Mouse (Mus musculus): ENCODE results near the gene Ifih1. TPM values are rescaled to one million over a fixed set of nuclear protein-coding genes. Genes with fewer than 3 reads are reported as not detected.

Ifih1 gene
- polyA plus RNA-seq, 1 experiment from 2014 or later, result 1.5 TPM

GRCm38 (mm10) chr2:62557417-62557816 lies 88.6 kb downstream of the Ifih1 start:
- Histone ChIP-seq H3K9ac (no peak overlapping the region), H3K9me3 (ENCODE audit: low read depth, low read length) (no peaks in the 10 kb centered on the region), H3K27ac (ENCODE audit: low read depth) (no peak overlapping the region), H3K4me1 (ENCODE audit: insufficient read depth) (no peaks in the 10 kb centered on the region), H3K4me2 (no peak overlapping the region), H3K27me3 (ENCODE audit: insufficient read depth, low read length) (no peaks in the 10 kb centered on the region), H3K4me3 (ENCODE audit: low read depth, low read length) (no peak overlapping the region), H3K36me3 (ENCODE audit: insufficient read depth) (no peaks in the 10 kb centered on the region)
- ATAC-seq (ENCODE audit: insufficient read depth) (no peak), DNase-seq (no peak)
- TF ChIP-seq CTCF (IDR thresholded peaks at IDR 0.05; ENCODE audit: low read depth), result peak; percentile 28
- 65% methylated on average over 2 of the region's 2 CpGs for WGBS

- no peak overlapping the region for H3K4me3 ChIP-seq (ENCODE audit: low read depth, low read length)
- H3K36me3 ChIP-seq (ENCODE audit: insufficient read depth), result no peaks in the 10 kb centered on the region
- H3K9me3 ChIP-seq (ENCODE audit: low read depth, low read length), result no peaks in the 10 kb centered on the region
- DNase-seq (no peak), ATAC-seq (ENCODE audit: insufficient read depth) (no peak)
- no peaks in the 10 kb centered on the region for H3K27me3 ChIP-seq (ENCODE audit: insufficient read depth, low read length)
- no peak overlapping the region for H3K9ac ChIP-seq
- TF ChIP-seq CTCF (IDR thresholded peaks at IDR 0.05; ENCODE audit: low read depth), result no peak
- WGBS, result 90% methylated on average over 9 of the region's 9 CpGs
- no peak overlapping the region for H3K27ac ChIP-seq (ENCODE audit: low read depth)
- H3K4me2 ChIP-seq, result no peak overlapping the region
- no peaks in the 10 kb centered on the region for H3K4me1 ChIP-seq (ENCODE audit: insufficient read depth)
Measured at GRCm38 (mm10) chr2:62556349-62556748, 89.7 kb downstream of the Ifih1 start.

DNA sequence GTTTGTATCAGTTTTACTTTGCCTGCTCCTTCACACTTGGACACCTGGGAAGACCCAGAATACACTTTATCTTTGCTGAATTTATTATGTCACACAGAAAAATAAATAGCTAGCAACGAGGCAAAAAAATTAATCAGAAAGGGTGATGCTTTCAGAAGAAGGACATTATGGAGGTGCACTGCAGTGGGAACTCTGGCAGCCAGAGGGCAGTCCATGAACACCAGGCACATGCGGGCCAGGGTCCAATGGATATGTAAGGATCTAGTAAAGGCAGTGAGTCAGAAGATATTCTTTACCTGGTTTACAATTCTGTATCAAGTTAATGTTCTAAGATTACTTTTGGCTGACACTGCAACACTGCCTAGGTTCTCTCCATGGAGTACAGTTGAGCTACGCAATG lies 96.4 kb downstream of the Ifih1 start:
- Histone ChIP-seq H3K9ac (no peak overlapping the region), H3K4me3 (ENCODE audit: low read depth, low read length) (no peak overlapping the region), H3K4me1 (ENCODE audit: insufficient read depth) (no peaks in the 10 kb centered on the region), H3K27me3 (ENCODE audit: insufficient read depth, low read length) (no peaks in the 10 kb centered on the region), H3K4me2 (no peak overlapping the region), H3K27ac (ENCODE audit: low read depth) (no peak overlapping the region), H3K36me3 (ENCODE audit: insufficient read depth) (no peaks in the 10 kb centered on the region), H3K9me3 (ENCODE audit: low read depth, low read length) (no peaks in the 10 kb centered on the region)
- peak; percentile 51 for TF ChIP-seq CTCF (IDR thresholded peaks at IDR 0.05; ENCODE audit: low read depth)
- 72% methylated on average over 3 of the region's 3 CpGs for WGBS
- DNase-seq (no peak), ATAC-seq (ENCODE audit: insufficient read depth) (no peak)

DNA sequence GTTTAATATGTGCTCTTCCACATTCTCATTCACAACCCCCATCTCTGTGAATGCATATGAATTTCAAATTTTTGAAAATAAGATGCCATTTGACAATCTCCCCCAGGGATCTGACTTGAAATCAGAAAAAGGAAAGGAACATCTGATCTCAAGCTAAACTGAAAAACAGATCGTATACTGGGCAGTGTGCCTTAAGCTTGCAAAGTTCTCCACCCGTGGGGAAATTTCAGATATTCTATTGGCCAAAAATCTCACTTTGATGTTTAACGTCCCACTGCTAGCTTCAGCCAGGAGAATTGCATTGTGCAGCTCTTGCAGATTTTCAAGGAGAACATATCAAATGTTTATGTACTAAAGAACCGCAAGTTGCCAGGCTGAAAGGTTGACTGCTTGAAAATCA lies 96.9 kb downstream of the Ifih1 start:
- TF ChIP-seq CTCF (IDR thresholded peaks at IDR 0.05; ENCODE audit: low read depth), result no peak
- 69% methylated on average over 4 of the region's 4 CpGs for WGBS
- Histone ChIP-seq H3K4me2 (no peak overlapping the region), H3K4me3 (ENCODE audit: low read depth, low read length) (no peak overlapping the region), H3K27ac (ENCODE audit: low read depth) (no peak overlapping the region), H3K9me3 (ENCODE audit: low read depth, low read length) (no peaks in the 10 kb centered on the region), H3K9ac (no peak overlapping the region), H3K36me3 (ENCODE audit: insufficient read depth) (no peaks in the 10 kb centered on the region), H3K27me3 (ENCODE audit: insufficient read depth, low read length) (no peaks in the 10 kb centered on the region), H3K4me1 (ENCODE audit: insufficient read depth) (no peaks in the 10 kb centered on the region)
- DNase-seq (no peak), ATAC-seq (ENCODE audit: insufficient read depth) (no peak)

- ATAC-seq (ENCODE audit: insufficient read depth) (no peak), DNase-seq (no peak)
- no peaks in the 10 kb centered on the region for H3K9me3 ChIP-seq (ENCODE audit: low read depth, low read length)
- H3K9ac ChIP-seq, result no peak overlapping the region
- no peaks in the 10 kb centered on the region for H3K36me3 ChIP-seq (ENCODE audit: insufficient read depth)
- TF ChIP-seq CTCF (IDR thresholded peaks at IDR 0.05; ENCODE audit: low read depth), result no peak
- H3K27ac ChIP-seq (ENCODE audit: low read depth), result no peak overlapping the region
- H3K4me1 ChIP-seq (ENCODE audit: insufficient read depth), result no peaks in the 10 kb centered on the region
- WGBS, result 93% methylated on average over 5 of the region's 5 CpGs
- H3K4me2 ChIP-seq, result no peak overlapping the region
- no peak overlapping the region for H3K4me3 ChIP-seq (ENCODE audit: low read depth, low read length)
- H3K27me3 ChIP-seq (ENCODE audit: insufficient read depth, low read length), result no peaks in the 10 kb centered on the region
Measured at GRCm38 (mm10) chr2:62548104-62548503, 98.0 kb downstream of the Ifih1 start.

Other genes starting within 250 kb of the Ifih1 start
- 23.7 and 25.3 TPM in 2 replicates for gene Dpp4, start 234.0 kb downstream of the Ifih1 start, polyA plus RNA-seq (2014; fragmentation: Nextera tagmentation; extraction: Ambion mirVana)
- gene Gcg, start 162.6 kb downstream of the Ifih1 start, polyA plus RNA-seq (2014; fragmentation: Nextera tagmentation; extraction: Ambion mirVana), result 0.20 TPM in 1 of 2 replicates, not detected in the other
- gene Fap, start 72.2 kb downstream of the Ifih1 start, polyA plus RNA-seq (2014; fragmentation: Nextera tagmentation; extraction: Ambion mirVana), result 2.0 and 2.2 TPM in 2 replicates
- 5.5 and 7.2 TPM in 2 replicates for gene Gca, start 18.0 kb upstream of the Ifih1 start, polyA plus RNA-seq (2014; fragmentation: Nextera tagmentation; extraction: Ambion mirVana)

Measured in lung, embryonic 14.5 days (tissue).